Mouse (Mus musculus): ENCODE results near the gene Rhbg.

GRCm38 (mm10) chr3:88234041-88234440 lies 20.5 kb downstream of the Rhbg start:
- no peak for TF ChIP-seq POLR2A (IDR thresholded peaks at IDR 0.05; ENCODE audit: borderline replicate concordance, insufficient read depth, low read length)
- no peak for TF ChIP-seq CTCF (IDR thresholded peaks at IDR 0.05; ENCODE audit: borderline replicate concordance, insufficient read depth, low read depth, low read length)
